Mouse (Mus musculus) layer of hippocampus, postnatal 25 days (tissue): ENCODE data around the gene Gm21149. TPM values are rescaled to one million over a fixed set of nuclear protein-coding genes. Genes with fewer than 3 reads are reported as not detected.
"Not testable (repeated sequence)": the region's sequence is repeated elsewhere in the genome, so short reads cannot be mapped to it uniquely, and the experiment has no call there.

Source experiments
- DNase-seq, 2 experiments: peaks; one replicate each; pipeline ENCODE4 v3.0.0; 2022; ENCODE audit warnings: mixed read lengths in 2 of 2, low spot score in 1 of 2; ENCODE audit errors: extremely low spot score in 1 of 2
- total RNA-seq, 2 experiments: library from RNA; stranded (reverse); gene quantifications; 2 replicates each; pipeline ENCODE4 v1.2.3; 2021

Gene Gm21149
- not detected for total RNA-seq

DNA sequence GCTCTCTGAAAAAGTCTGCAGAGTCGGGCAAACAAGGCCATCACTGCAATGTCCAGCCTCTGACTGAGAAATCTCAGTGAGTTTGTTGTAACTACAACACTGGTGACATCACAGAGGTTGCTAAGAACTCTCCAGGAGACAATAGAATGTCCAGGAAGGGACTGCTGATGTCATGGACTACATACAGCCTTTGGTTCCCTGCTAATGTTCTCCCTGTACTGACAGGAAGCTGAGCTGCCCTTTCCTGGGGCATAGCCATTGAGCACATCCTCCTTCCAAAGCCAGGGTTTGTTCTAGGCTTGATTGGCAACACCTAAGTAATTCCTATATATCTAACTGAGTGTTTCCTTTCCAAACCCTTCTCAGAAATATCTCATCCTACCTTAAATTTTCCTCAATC, at the start of gene Gm21149:
Gene Gm21149 (minus strand): TSS at position 101 of the 400 bp plus-strand sequence.
- not testable (repeated sequence) for DNase-seq

DNA sequence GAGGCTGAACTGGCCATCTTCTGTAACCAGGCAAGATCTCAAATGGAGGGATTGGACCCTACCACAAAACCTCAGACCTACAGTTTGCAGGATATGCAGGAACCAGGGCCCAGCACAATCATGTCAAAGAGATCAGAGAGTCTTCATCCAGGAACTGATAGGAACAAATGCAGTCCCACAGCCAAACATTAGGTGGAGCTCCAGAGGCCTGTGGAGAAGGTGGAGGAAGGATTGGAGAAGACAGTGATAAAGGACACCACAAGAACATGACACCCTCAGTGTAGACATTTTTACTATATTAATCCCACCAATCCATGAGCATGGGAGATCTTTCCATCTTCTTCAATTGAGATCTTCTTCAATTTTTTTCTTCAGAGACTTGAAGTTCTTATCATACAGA, 46.1 kb upstream of the Gm21149 start:
- peak in 1 of 2 experiments; percentile 20 for DNase-seq

DNA sequence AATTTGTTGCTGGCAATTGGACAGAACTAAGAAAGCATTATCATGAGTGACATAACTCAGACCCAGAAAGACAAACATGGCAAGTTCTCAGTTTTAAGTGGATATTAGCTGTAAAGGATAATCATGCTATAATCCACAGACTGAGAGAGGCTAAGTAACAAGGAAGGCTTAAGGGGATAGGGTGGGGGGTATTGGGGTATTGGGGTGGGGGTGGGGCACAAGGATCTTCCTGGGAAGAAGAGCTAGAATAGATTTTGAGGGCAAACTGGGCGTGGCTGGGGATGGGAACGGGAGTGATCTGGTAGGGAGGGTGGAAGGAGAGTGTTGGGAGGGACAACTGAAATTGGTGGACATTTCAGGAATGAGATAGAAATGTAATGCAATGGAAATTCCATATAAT, 45.7 kb upstream of the Gm21149 start:
- DNase-seq = not testable (repeated sequence)

DNA sequence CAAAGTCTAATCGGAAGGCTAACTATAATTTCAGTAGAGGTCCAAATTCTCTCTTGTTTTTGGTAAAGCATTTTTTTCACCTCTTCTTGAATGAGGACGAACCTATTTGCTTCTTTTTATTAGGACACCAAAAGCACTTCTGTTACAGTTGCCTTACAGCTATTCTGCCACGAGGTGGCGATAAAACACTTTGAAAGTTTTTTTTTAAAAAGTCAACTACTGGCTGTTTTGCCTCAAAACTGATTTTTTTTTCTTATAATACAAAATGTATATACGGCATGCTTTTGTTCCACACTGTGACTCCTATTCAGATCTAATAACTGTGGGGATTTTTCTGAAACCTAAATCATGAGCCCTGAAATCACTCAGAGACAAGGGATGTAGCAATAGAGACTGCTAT, 44.1 kb upstream of the Gm21149 start:
- peak in 1 of 2 experiments; percentile 33 for DNase-seq

DNA sequence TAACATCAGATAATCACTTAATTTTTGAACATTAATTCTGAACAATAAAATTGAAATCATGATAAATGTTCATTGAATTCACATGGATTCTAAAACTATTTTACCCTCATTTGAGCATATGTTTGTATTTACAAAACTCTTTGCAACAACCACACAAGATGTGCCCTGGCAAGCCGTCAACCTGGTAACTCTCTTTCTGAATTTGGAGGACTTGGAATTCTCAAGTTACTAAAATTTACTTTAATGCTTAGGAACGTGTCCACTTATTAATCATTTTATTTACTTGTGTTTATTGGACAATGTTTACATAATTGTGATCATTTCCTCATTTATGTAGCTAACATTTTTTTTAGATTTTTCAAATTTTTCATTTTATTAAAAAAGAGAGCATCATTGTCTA, 40.8 kb upstream of the Gm21149 start:
- not testable (repeated sequence) for DNase-seq

DNA sequence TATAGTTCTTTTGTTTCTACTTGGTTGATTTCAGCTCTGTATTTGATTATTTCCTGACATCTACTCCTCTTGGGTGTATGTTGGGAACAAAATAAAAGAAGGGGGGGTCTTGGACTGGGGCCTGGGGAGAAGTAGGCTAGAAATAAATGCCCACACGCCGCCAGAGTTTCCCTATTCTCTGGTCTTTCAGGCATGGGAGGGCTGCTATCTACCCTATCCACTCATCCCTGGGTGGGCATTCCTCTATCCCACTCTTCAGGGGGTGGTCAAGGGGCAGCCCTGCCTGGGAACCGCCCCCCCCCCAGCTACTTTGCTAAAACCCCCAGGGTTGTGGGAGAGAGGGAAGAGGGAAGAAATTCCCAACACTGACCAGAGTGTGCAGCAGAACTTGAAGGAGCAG, 35.9 kb upstream of the Gm21149 start:
- not testable (repeated sequence) for DNase-seq

DNA sequence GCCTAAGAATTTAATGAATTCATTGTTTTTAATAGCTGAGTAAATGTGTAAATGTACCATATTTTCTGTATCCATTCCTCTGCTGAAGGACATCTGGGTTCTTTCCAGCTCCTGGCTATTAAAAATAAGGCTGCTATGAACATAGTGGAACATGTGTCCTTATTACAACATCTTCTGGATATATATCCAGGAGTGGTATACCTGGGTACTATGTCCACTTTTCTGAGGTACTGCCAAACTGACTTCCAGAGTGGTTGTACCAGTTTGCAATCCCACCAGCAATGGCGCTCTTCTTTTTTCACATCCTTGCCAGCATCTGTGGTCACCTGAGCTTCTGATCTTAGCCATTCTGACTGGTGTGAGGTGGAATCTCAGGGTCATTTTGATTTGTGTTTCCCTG, 33.6 kb upstream of the Gm21149 start:
- not testable (repeated sequence) for DNase-seq

DNA sequence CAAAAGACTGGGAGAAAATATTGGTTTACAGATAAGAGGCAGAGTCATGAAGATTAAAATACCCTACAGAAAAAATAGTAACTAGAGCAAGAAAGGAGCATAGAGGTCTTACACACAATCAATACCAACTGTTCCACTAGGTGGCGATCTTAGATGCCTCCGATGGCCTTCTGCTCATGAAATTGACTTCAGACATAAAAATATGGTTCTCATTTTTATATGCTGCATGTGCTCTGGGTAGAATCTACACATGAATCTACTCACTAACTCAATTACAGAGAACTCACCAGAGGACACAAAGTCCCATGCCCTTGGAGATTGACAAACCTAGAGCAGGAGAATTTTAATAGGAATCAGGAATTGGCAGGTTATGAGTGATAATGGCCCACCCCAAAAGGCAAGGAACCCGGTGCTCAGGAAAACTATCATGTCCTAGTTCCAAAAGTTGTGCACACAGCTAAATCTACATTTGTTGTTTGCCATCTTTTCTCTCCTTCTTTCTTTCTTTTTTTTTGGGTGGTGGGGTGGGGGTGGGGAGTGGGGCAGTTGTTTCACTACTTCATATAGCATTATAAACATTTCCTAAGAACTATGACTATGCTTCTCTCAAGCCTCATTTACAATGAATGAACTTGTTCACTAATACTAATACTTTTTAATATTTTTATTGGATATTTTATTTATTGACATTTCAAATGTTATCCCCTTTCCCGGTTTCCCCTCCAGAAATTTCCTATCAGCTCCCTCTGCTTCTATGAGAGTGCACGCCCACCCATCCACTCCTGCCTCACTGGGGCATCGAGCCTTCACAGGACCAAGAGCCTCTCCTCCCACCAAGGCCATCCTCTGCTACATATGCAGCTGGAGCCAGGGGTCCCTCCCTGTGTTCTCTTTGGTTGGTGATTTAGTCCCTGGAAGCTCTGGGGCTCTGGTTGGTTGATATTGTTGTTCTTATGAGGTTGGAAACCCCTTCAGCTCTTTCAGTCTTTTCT, 32.4 kb upstream of the Gm21149 start:
- DNase-seq = not testable (repeated sequence)

DNA sequence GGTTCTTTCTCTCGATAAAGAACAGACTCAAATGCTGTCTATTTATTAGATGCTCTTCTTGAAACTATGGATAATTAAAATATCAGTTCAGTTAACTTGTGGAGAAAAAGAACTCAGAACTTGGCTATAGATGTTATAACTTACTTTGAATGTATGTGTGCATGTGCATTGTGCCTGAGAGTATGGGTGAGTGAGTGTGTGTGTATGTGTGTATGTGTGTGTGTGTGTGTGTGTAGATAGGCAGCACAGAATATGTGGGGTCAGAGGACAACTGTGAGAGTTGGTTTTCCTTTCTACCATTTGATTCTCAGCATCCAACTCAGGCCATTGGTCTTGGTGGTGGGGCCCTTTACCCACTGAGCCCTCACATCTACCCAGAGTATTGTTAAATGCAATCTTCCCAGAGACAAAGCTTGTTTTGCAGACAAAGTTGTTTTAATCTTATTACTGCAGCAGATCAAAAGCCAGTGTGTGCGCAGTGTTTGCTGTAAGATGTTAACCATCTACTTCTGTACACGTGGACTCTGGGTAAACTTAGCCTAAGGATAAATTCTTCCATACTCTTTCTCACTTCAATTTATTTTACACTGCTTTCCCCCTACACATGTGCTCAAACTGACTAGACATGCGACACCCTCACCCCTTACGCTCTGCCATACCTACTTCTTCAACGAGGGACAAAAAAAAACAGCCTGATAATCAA, 31.6 kb upstream of the Gm21149 start:
- not testable (repeated sequence) for DNase-seq

DNA sequence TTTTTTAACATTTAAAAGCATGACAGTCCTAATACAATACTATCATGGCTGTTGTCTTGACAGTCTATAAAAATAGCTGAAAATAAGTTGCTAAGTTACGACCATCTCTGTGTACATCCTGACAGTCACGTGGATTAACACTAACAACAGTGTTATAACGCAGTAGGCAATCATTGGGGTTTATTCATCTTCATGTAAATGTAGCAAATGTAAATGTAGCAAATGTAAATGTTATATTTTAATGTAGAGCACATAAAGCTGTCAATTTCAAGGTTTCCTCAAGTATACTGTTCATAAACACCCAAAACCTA, 30.9 kb upstream of the Gm21149 start:
- DNase-seq = no peak

DNA sequence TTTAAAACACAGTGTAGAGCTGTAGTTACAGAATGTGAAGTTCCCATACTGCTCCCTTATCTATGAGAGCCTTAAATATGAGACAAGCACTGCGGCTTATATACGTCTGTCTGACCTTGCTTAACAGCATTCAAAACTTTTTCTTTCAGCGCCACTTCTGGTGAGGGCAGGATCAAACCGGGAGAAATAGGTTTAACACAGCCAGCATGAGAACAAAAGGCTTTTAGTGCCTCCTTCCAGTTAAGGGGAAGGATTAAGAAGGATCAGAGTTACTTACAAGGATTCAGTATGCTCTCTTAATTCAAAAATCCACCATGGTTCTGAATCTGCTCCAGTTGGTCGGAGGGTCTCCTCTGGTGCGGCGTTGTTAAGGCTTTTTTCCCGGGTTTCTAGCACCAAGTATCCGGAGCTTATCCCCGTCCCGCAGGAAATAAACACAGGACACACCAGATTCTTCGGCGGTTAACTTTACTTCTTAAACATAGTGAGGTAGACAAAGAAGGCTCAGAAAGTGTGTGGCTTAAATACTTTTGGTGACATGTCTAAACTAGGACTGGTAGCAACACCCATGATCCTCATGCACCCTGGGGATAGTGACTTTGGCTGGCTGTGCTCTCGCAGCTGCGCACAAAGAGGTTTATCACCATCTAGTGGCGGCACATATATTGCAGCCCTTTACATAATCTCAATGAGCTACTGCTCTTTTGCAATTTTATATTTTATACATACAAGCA, 30.4 kb upstream of the Gm21149 start:
- DNase-seq = peak in 1 of 2 experiments; percentile 46

DNA sequence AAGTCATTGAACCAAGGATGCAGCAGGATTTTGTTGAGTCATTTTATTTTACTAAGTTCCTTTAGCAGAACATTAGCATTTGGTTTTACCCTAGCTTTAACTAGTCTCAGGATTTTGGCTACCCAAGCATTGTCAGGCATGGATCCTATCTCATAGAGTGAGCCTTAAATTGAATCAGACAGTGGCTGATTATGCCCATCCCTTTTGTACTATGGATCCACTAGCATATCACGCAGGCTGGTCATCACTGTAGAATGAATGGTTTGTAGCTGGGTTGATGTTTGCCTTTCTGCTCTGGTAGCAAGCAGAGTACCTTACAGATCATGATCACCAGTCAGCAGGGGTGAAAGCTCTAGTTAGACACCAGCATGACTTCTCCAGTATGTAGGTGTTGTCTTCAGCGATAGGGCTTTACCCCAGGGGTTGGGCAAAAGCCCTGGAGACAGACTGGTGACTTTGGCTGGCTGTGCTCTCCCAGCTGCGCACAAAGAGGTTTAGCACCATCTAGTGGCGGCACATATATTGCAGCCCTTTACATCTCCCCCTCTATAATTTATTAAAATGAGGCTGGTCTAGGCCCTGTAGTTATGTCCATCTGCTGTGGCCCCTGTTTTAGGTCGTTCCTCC, 22.6 kb upstream of the Gm21149 start:
- peak; percentile 19 to 55 for DNase-seq

DNA sequence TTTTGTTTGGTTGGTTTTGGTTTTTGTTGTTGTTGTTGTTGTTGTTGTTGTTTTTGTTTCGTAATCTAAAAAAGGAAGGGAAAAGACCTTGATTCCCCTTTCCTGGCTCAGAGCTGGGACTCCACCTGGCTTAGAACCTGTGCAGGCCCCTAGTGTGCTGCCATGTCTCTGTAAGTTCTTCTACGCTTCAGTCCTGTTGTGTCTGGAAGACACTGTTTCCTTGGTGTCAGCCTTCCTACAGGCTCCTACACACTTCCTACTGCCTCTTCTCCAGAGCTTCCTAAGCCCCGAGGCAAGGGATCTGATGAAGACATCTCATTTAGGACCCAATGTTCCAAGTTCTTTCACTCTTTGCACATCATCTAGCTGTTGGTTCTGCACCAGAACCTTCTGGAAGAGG, 22.0 kb upstream of the Gm21149 start:
- DNase-seq = not testable (repeated sequence)

DNA sequence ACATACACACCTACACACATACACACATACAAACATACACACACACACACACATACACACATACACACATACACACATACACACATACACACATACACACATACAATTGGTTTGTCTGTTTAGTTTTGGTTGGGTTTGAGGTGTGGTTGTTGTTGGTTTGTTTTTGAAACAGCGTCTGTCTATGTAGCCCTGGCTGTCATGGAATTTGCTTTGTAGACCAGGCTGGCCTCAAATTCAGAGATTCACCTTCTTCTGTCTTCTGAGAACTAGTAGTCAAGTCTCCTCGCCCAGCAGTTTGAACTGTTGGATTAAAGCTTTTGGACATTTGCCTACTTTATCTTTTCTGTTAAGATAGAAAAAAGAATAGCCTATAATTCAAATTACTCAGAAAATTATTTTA, 14.6 kb upstream of the Gm21149 start:
- DNase-seq = not testable (repeated sequence)

DNA sequence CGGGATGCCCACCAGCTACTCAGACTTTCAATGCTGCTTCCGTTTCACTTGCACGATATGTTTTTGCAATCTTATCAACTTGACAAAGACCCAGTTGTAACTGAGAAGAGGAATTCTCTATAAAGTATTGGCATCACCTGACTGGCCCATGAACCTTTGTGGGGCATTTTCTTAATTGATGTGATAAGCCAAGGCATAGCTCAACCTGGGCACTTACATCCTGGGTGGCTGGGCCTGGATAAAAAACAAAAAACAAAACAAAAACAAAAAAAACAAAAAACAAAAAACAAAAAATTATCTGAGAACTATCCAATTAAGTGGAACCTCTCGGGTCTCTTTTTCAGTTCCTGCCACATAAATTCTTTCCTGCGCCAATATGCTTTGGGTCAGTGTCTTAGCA, 12.4 kb upstream of the Gm21149 start:
- no peak for DNase-seq

DNA sequence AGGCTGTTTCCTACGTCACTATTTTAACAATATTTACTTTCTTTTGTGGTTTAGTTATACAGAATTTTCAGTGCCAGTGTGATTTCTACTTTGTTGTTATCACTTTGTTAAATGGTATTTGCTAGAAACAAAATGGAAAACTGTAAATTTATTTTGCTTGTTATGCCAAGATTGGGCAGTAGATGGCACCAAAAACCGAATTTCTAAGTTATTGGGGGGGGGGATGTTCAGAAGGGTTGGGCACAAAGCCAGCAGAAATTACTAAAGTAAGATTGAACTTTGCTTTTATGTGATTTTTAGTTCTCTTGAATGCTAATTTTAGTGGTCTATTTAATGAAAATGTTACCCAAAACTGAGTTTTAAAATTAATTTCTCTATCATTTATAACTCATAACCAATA, 8.3 kb upstream of the Gm21149 start:
- DNase-seq = not testable (repeated sequence)

DNA sequence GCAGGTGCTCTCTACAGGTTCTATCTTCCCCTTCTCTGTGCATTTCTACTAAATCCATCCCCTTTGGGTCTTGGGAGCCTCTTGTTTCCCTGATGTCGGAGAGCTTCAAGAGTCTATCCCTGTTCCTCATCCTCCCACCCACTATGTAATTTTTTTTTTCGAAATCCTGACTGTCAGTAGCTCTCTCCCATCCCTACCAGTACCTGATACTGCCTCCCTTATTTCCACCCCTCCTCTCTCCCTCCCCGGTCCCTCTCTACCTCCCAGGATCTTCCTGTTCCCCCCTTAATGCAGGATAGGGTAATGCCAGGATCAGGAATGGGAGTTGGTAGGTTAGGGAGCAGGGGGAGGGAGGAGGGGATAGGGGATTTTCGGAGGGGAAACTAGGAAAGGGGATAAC, 7.3 kb upstream of the Gm21149 start:
- DNase-seq = not testable (repeated sequence)

DNA sequence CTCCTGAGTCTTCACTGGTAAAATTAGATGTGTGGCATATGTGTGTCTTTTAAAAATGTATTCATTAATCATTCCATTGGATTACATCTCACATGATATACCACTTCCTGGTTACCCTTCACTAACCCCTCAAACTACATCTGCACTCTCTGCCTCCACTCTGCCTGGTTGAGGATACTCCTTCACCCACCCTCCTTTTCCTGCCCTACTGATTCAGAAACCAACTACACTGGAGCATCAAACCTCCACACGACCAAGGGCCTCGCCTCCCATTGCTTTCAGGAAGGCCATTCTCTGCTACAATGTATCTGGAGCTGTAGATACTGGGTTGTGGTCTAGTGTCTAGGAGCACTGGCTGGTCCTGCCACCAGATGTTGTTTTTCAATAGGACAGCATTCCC, 6.5 kb upstream of the Gm21149 start:
- not testable (repeated sequence) for DNase-seq

DNA sequence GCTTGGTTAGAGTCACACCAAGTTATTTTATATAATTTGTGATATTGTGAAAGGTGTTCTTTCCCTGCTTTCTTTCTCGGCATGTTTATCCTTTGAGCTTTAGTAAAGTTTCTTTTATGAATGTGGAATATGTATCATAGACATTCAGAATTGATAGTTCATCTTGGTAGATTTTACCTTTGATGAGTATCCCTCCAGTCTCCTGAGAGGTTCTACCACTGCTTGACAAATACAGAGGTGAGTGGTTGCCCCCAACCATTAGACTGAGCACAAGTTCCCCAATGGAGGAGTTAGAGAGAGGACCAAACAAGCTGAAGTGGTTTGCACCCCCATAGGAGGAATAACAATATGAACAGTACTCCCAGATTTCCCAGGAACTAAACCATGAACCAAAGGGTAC, 6.2 kb downstream of the Gm21149 start:
- not testable (repeated sequence) for DNase-seq

DNA sequence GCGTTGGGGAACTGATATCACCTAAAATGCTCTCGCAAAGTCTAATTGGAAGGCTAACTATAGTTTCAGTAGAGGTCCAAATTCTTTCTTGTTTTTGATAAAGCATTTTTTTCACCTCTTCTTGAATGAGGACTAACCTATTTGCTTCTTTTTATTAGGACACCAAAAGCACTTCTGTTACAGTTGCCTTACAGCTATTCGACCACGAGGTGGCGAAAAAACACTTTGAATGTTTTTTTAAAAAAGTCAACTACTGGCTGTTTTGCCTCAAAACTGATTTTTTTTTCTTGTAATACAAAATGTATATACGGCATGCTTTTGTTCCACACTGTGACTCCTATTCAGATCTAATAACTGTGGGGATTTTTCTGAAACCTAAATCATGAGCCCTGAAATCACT, 8.6 kb downstream of the Gm21149 start:
- DNase-seq = not testable (repeated sequence)
